Mouse (Mus musculus) stomach, postnatal 0 days (tissue): ENCODE results near the gene Mgam. TPM values are rescaled to one million over a fixed set of nuclear protein-coding genes. Genes with fewer than 3 reads are reported as not detected.
"Not testable (repeated sequence)": the region's sequence is repeated elsewhere in the genome, so short reads cannot be mapped to it uniquely, and the experiment has no call there.

Experiments
- ATAC-seq: fragments of 200-750 bp; cut with Nextera tagmentation; 2 replicates; pipeline ENCODE4 v1.8.0; 2017; ENCODE audit not compliant: low FRiP score, low TSS enrichment
- DNase-seq: peaks from one replicate; pipeline ENCODE4 v3.0.0-alpha.2; 2016; ENCODE audit warnings: low spot score
- H3K27ac ChIP-seq: fragments of 300-500 bp; sonication (generic); replicated peaks from 2 replicates; pipeline ENCODE4 v1.5.1; 2014; ENCODE audit warnings: mild to moderate bottlenecking, control low read depth
- H3K27me3 ChIP-seq: fragments of 300-500 bp; sonication (generic); 2 replicates; pipeline ENCODE4 v1.6.1; 2014; ENCODE audit warnings: low read length; ENCODE audit not compliant: control insufficient read depth, insufficient read depth
- H3K36me3 ChIP-seq: fragments of 300-500 bp; sonication (generic); 2 replicates; pipeline ENCODE4 v1.6.1; 2014; ENCODE audit warnings: low read length, mixed read lengths; ENCODE audit not compliant: control insufficient read depth, insufficient read depth
- H3K4me1 ChIP-seq: fragments of 300-500 bp; sonication (generic); replicated peaks from 2 replicates; pipeline ENCODE4 v1.6.1; 2014; ENCODE audit warnings: antibody characterized with exemption; ENCODE audit not compliant: control insufficient read depth, insufficient read depth
- H3K4me2 ChIP-seq: fragments of 300-500 bp; sonication (generic); replicated peaks from 2 replicates; pipeline ENCODE4 v1.6.1; 2014; ENCODE audit warnings: low read depth, mild to moderate bottlenecking, control low read depth, moderate library complexity
- H3K4me3 ChIP-seq: fragments of 300-500 bp; sonication (generic); 2 replicates; pipeline ENCODE4 v1.5.1; 2014; ENCODE audit warnings: low read depth, low read length, control low read depth
- H3K9ac ChIP-seq: fragments of 300-500 bp; sonication (generic); 2 replicates; pipeline ENCODE4 v1.6.1; 2014; ENCODE audit warnings: mild to moderate bottlenecking, low read length, control low read depth, mixed read lengths
- H3K9me3 ChIP-seq: fragments of 300-500 bp; sonication (generic); 2 replicates; pipeline ENCODE4 v1.6.1; 2016; ENCODE audit warnings: low read length; ENCODE audit not compliant: control insufficient read depth
- CTCF ChIP-seq: IDR thresholded peaks from 2 replicates; pipeline ENCODE4 v1.5.1; 2016; ENCODE audit warnings: antibody characterized with exemption, low read depth, mild to moderate bottlenecking, moderate library complexity
- EP300 ChIP-seq: optimal IDR thresholded peaks from 2 replicates; pipeline ENCODE3; 2016; ENCODE audit warnings: antibody characterized with exemption
- WGBS: fragments of 180-500 bp; shearing (Covaris S2); extraction: QIAGEN DNeasy Blood & Tissue Kit; methylation state at CpG from one replicate; pipeline ENCODE4 v1.1.7; 2014; 5-methylcytosine and 5-hydroxymethylcytosine counted together
- polyA plus RNA-seq: library from polyadenylated mRNA; unstranded; fragments of >200 nt; fragmentation: Nextera tagmentation; extraction: Ambion mirVana; gene quantifications from 2 replicates; pipeline ENCODE4 v1.2.1, GENCODE M21; 2015

Gene Mgam
- 0.06 and 0.11 TPM in 2 replicates for polyA plus RNA-seq

GRCm38 (mm10) chr6:40628406-40629000 is at the start of gene Mgam:
TSS of gene Mgam (plus strand) at chr6:40628831.
- Histone ChIP-seq H3K4me2 (no peak within 1 kb of the TSS), H3K4me3 (no peak within 1 kb of the TSS), H3K27ac (no peak within 1 kb of the TSS), H3K27me3 (no peaks in the 10 kb centered on the region), H3K9me3 (no peaks in the 10 kb centered on the region), H3K36me3 (no peaks in the 10 kb centered on the region), H3K9ac (no peak within 1 kb of the TSS), H3K4me1 (no peaks in the 10 kb centered on the region)
- DNase-seq: no peak
- TF ChIP-seq EP300 (no peak), CTCF (no peak)
- 79% methylated on average over 8 of the region's 8 CpGs for WGBS
- ATAC-seq: no peak

GRCm38 (mm10) chr6:40584336-40584735 is 44.3 kb upstream of the Mgam start:
- H3K9me3 ChIP-seq: no peaks in the 10 kb centered on the region
- no peak overlapping the region for H3K4me2 ChIP-seq
- H3K4me1 ChIP-seq: no peaks in the 10 kb centered on the region
- DNase-seq (no peak), ATAC-seq (no peak)
- H3K9ac ChIP-seq: no peak overlapping the region
- no peaks in the 10 kb centered on the region for H3K36me3 ChIP-seq
- no peak overlapping the region for H3K27ac ChIP-seq
- 81% methylated on average over 6 of the region's 6 CpGs for WGBS
- no peaks in the 10 kb centered on the region for H3K27me3 ChIP-seq
- H3K4me3 ChIP-seq: no peak overlapping the region
- TF ChIP-seq EP300: no peak

- DNase-seq: no peak
- Histone ChIP-seq H3K27me3 (no peaks in the 10 kb centered on the region), H3K27ac (no peak within 1 kb of the TSS), H3K9me3 (no peaks in the 10 kb centered on the region), H3K4me3 (no peak within 1 kb of the TSS), H3K4me2 (no peak within 1 kb of the TSS), H3K9ac (no peak within 1 kb of the TSS), H3K4me1 (no peaks in the 10 kb centered on the region), H3K36me3 (no peaks in the 10 kb centered on the region)
- TF ChIP-seq EP300: no peak
- TF ChIP-seq CTCF: no peak
- 69% methylated on average over 5 of the region's 5 CpGs for WGBS
- ATAC-seq: no peak
These were observed 43.0 kb upstream of the Mgam start, which contains the start of gene Clec5a for GRCm38 (mm10) chr6:40585645-40586044. TSS of gene Clec5a (minus strand) at chr6:40585821.

- no peak overlapping the region for H3K9ac ChIP-seq
- H3K27ac ChIP-seq: no peak overlapping the region
- DNase-seq (no peak), ATAC-seq (no peak)
- WGBS: 95% methylated on average over 2 of the region's 2 CpGs
- H3K36me3 ChIP-seq: no peaks in the 10 kb centered on the region
- H3K4me3 ChIP-seq: no peak overlapping the region
- no peaks in the 10 kb centered on the region for H3K27me3 ChIP-seq
- no peak overlapping the region for H3K4me2 ChIP-seq
- H3K4me1 ChIP-seq: no peaks in the 10 kb centered on the region
- TF ChIP-seq EP300 (no peak), CTCF (no peak)
- no peaks in the 10 kb centered on the region for H3K9me3 ChIP-seq
These were observed 40.3 kb upstream of the Mgam start for GRCm38 (mm10) chr6:40588346-40588745.

- 63% methylated on average over 3 of the region's 3 CpGs for WGBS
- Histone ChIP-seq H3K4me3 (no peak overlapping the region), H3K36me3 (no peaks in the 10 kb centered on the region), H3K4me1 (no peaks in the 10 kb centered on the region), H3K9ac (no peak overlapping the region), H3K27ac (no peak overlapping the region), H3K4me2 (no peak overlapping the region), H3K27me3 (no peaks in the 10 kb centered on the region), H3K9me3 (no peaks in the 10 kb centered on the region)
- no peak for TF ChIP-seq EP300
- TF ChIP-seq CTCF: no peak
- ATAC-seq (no peak), DNase-seq (no peak)
These were observed 33.7 kb upstream of the Mgam start for GRCm38 (mm10) chr6:40594804-40595550.

GRCm38 (mm10) chr6:40598546-40598945 is 30.1 kb upstream of the Mgam start:
- not testable (repeated sequence) for H3K4me1 ChIP-seq, H3K36me3 ChIP-seq, H3K27me3 ChIP-seq, DNase-seq, H3K4me2 ChIP-seq, H3K9me3 ChIP-seq, H3K9ac ChIP-seq, ATAC-seq, H3K4me3 ChIP-seq, H3K27ac ChIP-seq
- WGBS: 38% methylated on average over 4 of the region's 4 CpGs
